ENCODE assay signal across 23 mouse cellular contexts in genomic region chr1:173953563-173953962, GRCm38 (mm10). TPM values are rescaled to one million over a fixed set of nuclear protein-coding genes. Genes with fewer than 3 reads are reported as not detected.
"Had no signal": no experiment of that assay in that cellular context is flagged by ENCODE, and none has a peak within 500 bp of the region (broad histone marks: within the 10 kb centered on the region; RNA-seq: fewer than 3 reads in every experiment).

No protein-coding gene starts in this region.

- DNase-seq: lung, adult 18-20 months; lung, embryonic 14.5 days; lung, postnatal 10 days; lung, postnatal 4 days; midbrain, embryonic 14.5 days; retina, postnatal 1 day; right cerebral cortex, adult 18-20 months; right cerebral cortex, postnatal 25 days; right cerebral cortex, postnatal 4 days; spleen, adult 18-20 months; thymus, adult 18-20 months; thymus, postnatal 14 days; thymus, postnatal 36 days had no signal

- H3K27me3 ChIP-seq: midbrain, embryonic 12.5 days; neural tube, embryonic 13.5 days; neural tube, embryonic 15.5 days had no signal

- H3K9ac ChIP-seq: lung, embryonic 14.5 days; midbrain, embryonic 12.5 days; neural tube, embryonic 13.5 days; neural tube, embryonic 15.5 days had no signal

- H3K4me1 ChIP-seq: midbrain, embryonic 10.5 days; midbrain, embryonic 12.5 days; neural tube, embryonic 13.5 days; neural tube, embryonic 15.5 days had no signal

- H3K27ac ChIP-seq: midbrain, embryonic 10.5 days; midbrain, embryonic 12.5 days; neural tube, embryonic 13.5 days; neural tube, embryonic 15.5 days had no signal

- ATAC-seq: midbrain, embryonic 16.5 days had no signal

- H3K4me2 ChIP-seq: lung, embryonic 14.5 days; midbrain, embryonic 12.5 days; neural tube, embryonic 13.5 days; neural tube, embryonic 15.5 days had no signal

- H3K9me3 ChIP-seq: midbrain, embryonic 10.5 days; midbrain, embryonic 12.5 days; neural tube, embryonic 13.5 days; neural tube, embryonic 15.5 days had no signal

- H3K36me3 ChIP-seq: midbrain, embryonic 10.5 days; midbrain, embryonic 12.5 days; neural tube, embryonic 13.5 days; neural tube, embryonic 15.5 days had no signal

- H3K4me3 ChIP-seq: midbrain, embryonic 10.5 days; midbrain, embryonic 12.5 days; myocyte; neural tube, embryonic 13.5 days; neural tube, embryonic 15.5 days had no signal

RNA-seq across cellular contexts. Expression of gene Ifi203, which starts 11.1 kb away (rescaled TPM):
- polyA plus RNA-seq: midbrain, embryonic 10.5 days had no signal

RNA-seq across cellular contexts. Expression of gene Ifi202b, which starts 29.0 kb away (rescaled TPM):
- total RNA-seq: megakaryocyte, adult 5-6 weeks; megakaryocyte-erythroid progenitor cell, adult 5-6 weeks had no signal
- polyA plus RNA-seq: lung, embryonic 14.5 days; lung, embryonic 16.5 days; midbrain, embryonic 10.5 days; midbrain, embryonic 12.5 days; midbrain, embryonic 14.5 days; neural tube, embryonic 11.5 days; neural tube, embryonic 13.5 days; neural tube, embryonic 15.5 days had no signal
